Mouse (Mus musculus): ENCODE measurements at regions not wholly inside any gene's neighbourhood (a gene's known extent, or its start where the extent isn't known, plus 50 kb on each side); places are given as distances from the start of the nearest gene placed in this dataset.

- TF ChIP-seq CTCF (IDR thresholded peaks at IDR 0.05) = no peak
- TF ChIP-seq POLR2A (IDR thresholded peaks at IDR 0.05; ENCODE audit: insufficient read depth, low read depth, low read length) = no peak
- no peak for TF ChIP-seq EP300 (IDR thresholded peaks at IDR 0.05; ENCODE audit: insufficient read depth, low read depth, low read length)
Measured at GRCm38 (mm10) chr2:51848491-51848890, 86.5 kb downstream of the Rbm43 start.
